Mouse (Mus musculus): Measurements from ENCODE around the gene Olfr373. TPM values are rescaled to one million over a fixed set of nuclear protein-coding genes. Genes with fewer than 3 reads are reported as not detected.

Olfr373 gene
- total and polyA plus RNA-seq, 3 experiments: 0.29 TPM; not detected in 2

GRCm38 (mm10) chr8:72131251-72131650 lies 48.3 kb downstream of the Olfr373 start:
- DNase-seq (ENCODE audit: extremely low read depth): no peak
- in situ Hi-C loops (cut with MboI; ENCODE audit: low pct_ligation_motif_present, low pct_unique_long_range_greater_than_20kb, low sequenced_read_pairs): no loop called here
- H3K79me2 ChIP-seq (replicated peaks; ENCODE audit: control insufficient read depth, extremely low read depth, insufficient read depth, poor library complexity, severe bottlenecking): 0 out of 2 replicates have a peak, but pooled peaks cover 1% of the 10 kb centered on the region
- no peaks in the 10 kb centered on the region for H3K27me3 ChIP-seq (replicated peaks)
- peaks cover 3% of the 10 kb centered on the region for H3K9me3 ChIP-seq (replicated peaks; ENCODE audit: low read length)
- H3K36me3 ChIP-seq (replicated peaks in 1 of 2; ENCODE audit: control insufficient read depth in 1 of 2, insufficient read depth in 1 of 2, low read length in 1 of 2): no peaks in the 10 kb centered on the region
- H3K4me2 ChIP-seq (ENCODE audit: insufficient read depth, low read depth, poor library complexity, severe bottlenecking): no peak overlapping the region
- no peak overlapping the region for H3K27ac ChIP-seq (ENCODE audit: insufficient read depth, low read depth)
- no peak overlapping the region for H3K4me3 ChIP-seq (replicated peaks in 1 of 3; ENCODE audit: low read depth in 2 of 3, low read length in 2 of 3, poor library complexity in 1 of 3)
- dilution Hi-C loops (cut with MboI; ENCODE audit: extremely low pct_ligation_motif_present, extremely low pct_unique_long_range_greater_than_20kb, low sequenced_read_pairs): no loop called here
- H3K9ac ChIP-seq (ENCODE audit: insufficient read depth, low read depth): no peak overlapping the region
- TF ChIP-seq MAZ (IDR thresholded peaks at IDR 0.05; ENCODE audit: low read depth, low read length): no peak
- H3K4me1 ChIP-seq (ENCODE audit: control insufficient read depth in 1 of 2, insufficient read depth in 2 of 2): peaks cover 0 to 24% of the 10 kb centered on the region in 2 experiments; a peak in 2 of 4 replicates

- dilution Hi-C loops (cut with MboI; ENCODE audit: extremely low pct_ligation_motif_present, extremely low pct_unique_long_range_greater_than_20kb, low sequenced_read_pairs) (no loop called here), in situ Hi-C loops (cut with MboI; ENCODE audit: low pct_ligation_motif_present, low pct_unique_long_range_greater_than_20kb, low sequenced_read_pairs) (no loop called here)
- Histone ChIP-seq H3K36me3 (replicated peaks in 1 of 2; ENCODE audit: control insufficient read depth in 1 of 2, insufficient read depth in 1 of 2, low read length in 1 of 2) (no peaks in the 10 kb centered on the region), H3K9me3 (replicated peaks; ENCODE audit: low read length) (peaks cover 3% of the 10 kb centered on the region), H3K4me1 (ENCODE audit: control insufficient read depth in 1 of 2, insufficient read depth in 2 of 2) (peaks cover 0 to 24% of the 10 kb centered on the region in 2 experiments; a peak in 2 of 4 replicates), H3K9ac (ENCODE audit: insufficient read depth, low read depth) (no peak overlapping the region), H3K27me3 (replicated peaks) (no peaks in the 10 kb centered on the region), H3K79me2 (replicated peaks; ENCODE audit: control insufficient read depth, extremely low read depth, insufficient read depth, poor library complexity, severe bottlenecking) (peaks cover 4% of the 10 kb centered on the region), H3K27ac (ENCODE audit: insufficient read depth, low read depth) (no peak overlapping the region), H3K4me2 (ENCODE audit: insufficient read depth, low read depth, poor library complexity, severe bottlenecking) (no peak overlapping the region), H3K4me3 (replicated peaks in 1 of 3; ENCODE audit: low read depth in 2 of 3, low read length in 2 of 3, poor library complexity in 1 of 3) (no peak overlapping the region)
- DNase-seq (ENCODE audit: extremely low read depth): no peak
- TF ChIP-seq SIN3A (IDR thresholded peaks at IDR 0.05; ENCODE audit: low read length) (no peak), POLR2A (IDR thresholded peaks at IDR 0.05; ENCODE audit: low read depth, low read length) (no peak), KAT2A (IDR thresholded peaks at IDR 0.05; ENCODE audit: insufficient replicate concordance, low read length) (no peak), BHLHE40 (IDR thresholded peaks at IDR 0.05; ENCODE audit: low read depth, low read length) (no peak)
These were observed 48.9 kb downstream of the Olfr373 start for GRCm38 (mm10) chr8:72131901-72132300.

GRCm38 (mm10) chr8:72132417-72132816 lies 49.4 kb downstream of the Olfr373 start:
- dilution Hi-C loops (cut with MboI; ENCODE audit: extremely low pct_ligation_motif_present, extremely low pct_unique_long_range_greater_than_20kb, low sequenced_read_pairs): no loop called here
- H3K9ac ChIP-seq (ENCODE audit: insufficient read depth, low read depth): no peak overlapping the region
- H3K4me2 ChIP-seq (ENCODE audit: insufficient read depth, low read depth, poor library complexity, severe bottlenecking): no peak overlapping the region
- H3K9me3 ChIP-seq (replicated peaks; ENCODE audit: low read length): peaks cover 3% of the 10 kb centered on the region
- no peaks in the 10 kb centered on the region for H3K27me3 ChIP-seq (replicated peaks)
- DNase-seq (ENCODE audit: extremely low read depth): no peak
- TF ChIP-seq MXI1 (IDR thresholded peaks at IDR 0.05; ENCODE audit: low read depth, low read length) (no peak), ELF1 (IDR thresholded peaks at IDR 0.05; ENCODE audit: low read depth, low read length) (no peak), ZMIZ1 (IDR thresholded peaks at IDR 0.05; ENCODE audit: low read depth, low read length) (no peak), USF2 (conservative IDR thresholded peaks at IDR 0.05; ENCODE audit: low read depth, low read length) (no peak), JUN (IDR thresholded peaks at IDR 0.05; ENCODE audit: insufficient read depth, low read depth, low read length) (no peak), E2F4 (IDR thresholded peaks at IDR 0.05; ENCODE audit: insufficient replicate concordance, low read depth, low read length) (no peak), CTCF (conservative IDR thresholded peaks at IDR 0.05 in 1 of 2, IDR thresholded peaks at IDR 0.05 in 1 of 2; ENCODE audit: low read depth in 2 of 2, low read length in 2 of 2) (no peak), USF1 (IDR thresholded peaks at IDR 0.05; ENCODE audit: low read depth, low read length) (no peak)
- no peaks in the 10 kb centered on the region for H3K36me3 ChIP-seq (replicated peaks in 1 of 2; ENCODE audit: control insufficient read depth in 1 of 2, insufficient read depth in 1 of 2, low read length in 1 of 2)
- in situ Hi-C loops (cut with MboI; ENCODE audit: low pct_ligation_motif_present, low pct_unique_long_range_greater_than_20kb, low sequenced_read_pairs): no loop called here
- peaks cover 0 to 27% of the 10 kb centered on the region in 2 experiments; a peak in 2 of 4 replicates for H3K4me1 ChIP-seq (ENCODE audit: control insufficient read depth in 1 of 2, insufficient read depth in 2 of 2)
- H3K27ac ChIP-seq (ENCODE audit: insufficient read depth, low read depth): no peak overlapping the region
- peaks cover 9% of the 10 kb centered on the region for H3K79me2 ChIP-seq (replicated peaks; ENCODE audit: control insufficient read depth, extremely low read depth, insufficient read depth, poor library complexity, severe bottlenecking)
- no peak overlapping the region for H3K4me3 ChIP-seq (replicated peaks in 1 of 3; ENCODE audit: low read depth in 2 of 3, low read length in 2 of 3, poor library complexity in 1 of 3)
